Mouse (Mus musculus): ENCODE measurements around the gene Tgm2. TPM values are rescaled to one million over a fixed set of nuclear protein-coding genes. Genes with fewer than 3 reads are reported as not detected.

The Tgm2 gene
- polyA plus RNA-seq, 1 experiment: not detected

DNA sequence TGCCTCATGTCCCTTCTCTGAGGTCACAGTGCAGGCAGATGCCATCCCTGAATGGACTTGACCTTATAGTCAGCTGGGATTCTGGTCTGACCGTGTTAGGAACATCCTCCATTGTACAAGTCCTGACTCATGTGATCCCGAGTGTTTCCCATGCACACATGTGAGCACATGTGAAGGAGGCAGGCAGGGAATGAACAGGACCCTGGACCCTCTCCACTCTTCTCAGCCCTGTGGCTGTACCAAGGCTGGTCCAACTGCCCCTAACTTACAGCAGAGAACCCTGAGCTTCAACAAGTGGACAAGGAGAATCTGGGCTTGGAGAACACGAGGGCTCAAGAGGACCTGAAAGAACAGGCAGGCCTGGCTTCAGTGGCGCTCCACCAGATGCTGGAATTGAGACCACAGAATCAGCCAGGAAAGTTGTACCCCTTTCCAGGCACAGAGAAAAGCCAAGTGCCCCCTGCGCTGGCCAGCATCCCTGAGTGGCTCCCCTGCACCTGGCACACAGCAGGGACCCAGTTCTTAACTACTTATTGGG, 639 bp downstream of the Tgm2 start:
- H3K4me3 ChIP-seq (ENCODE audit: insufficient read depth, low read depth, low read length): 0 out of 2 replicates have a peak overlapping the region, but pooled peaks have one; percentile 37
- 87% methylated on average over 5 of the region's 5 CpGs for WGBS
- H3K27ac ChIP-seq (ENCODE audit: insufficient read depth, low read depth, low read length): no peak overlapping the region

GRCm38 (mm10) chr2:158144750-158145527, 1.3 kb downstream of the Tgm2 start:
- no peak for TF ChIP-seq CTCF (IDR thresholded peaks at IDR 0.05; ENCODE audit: insufficient read depth, low read depth, low read length)
- no peak for TF ChIP-seq POLR2A (IDR thresholded peaks at IDR 0.05; ENCODE audit: insufficient read depth, low read depth, low read length)
- no peak overlapping the region for H3K4me3 ChIP-seq (ENCODE audit: insufficient read depth, low read depth, low read length)
- H3K4me1 ChIP-seq (ENCODE audit: control insufficient read depth, insufficient read depth, low read length): peaks cover 20% of the 10 kb centered on the region
- WGBS: 92% methylated on average over 6 of the region's 6 CpGs
- no peak overlapping the region for H3K27ac ChIP-seq (ENCODE audit: insufficient read depth, low read depth, low read length)

More for the DNA sequence above, 639 bp downstream of the Tgm2 start:
- no peak for TF ChIP-seq POLR2A (IDR thresholded peaks at IDR 0.05; ENCODE audit: insufficient read depth, low read depth, low read length)
- no peak for TF ChIP-seq CTCF (IDR thresholded peaks at IDR 0.05; ENCODE audit: insufficient read depth, low read depth, low read length)
- peaks cover 15% of the 10 kb centered on the region for H3K4me1 ChIP-seq (ENCODE audit: control insufficient read depth, insufficient read depth, low read length)

DNA sequence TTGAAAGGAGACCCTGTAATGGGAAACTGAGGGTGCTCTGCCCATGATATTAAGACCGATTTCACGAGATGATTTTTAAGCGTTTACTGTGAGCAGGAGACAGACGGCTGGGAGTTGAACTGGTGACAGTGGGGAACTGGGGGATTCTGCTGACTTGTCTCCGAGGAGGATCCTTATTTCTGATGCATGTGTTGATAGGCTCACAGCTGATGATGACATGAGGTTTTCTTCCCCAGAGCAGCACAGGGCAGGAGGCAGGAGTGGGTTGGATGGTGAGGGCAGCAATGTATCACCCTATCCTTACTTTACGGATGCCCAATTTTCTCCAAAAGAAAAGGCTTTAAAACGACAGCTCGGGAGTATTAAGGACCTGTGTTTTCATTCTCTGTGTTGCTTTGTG, 2.0 kb downstream of the Tgm2 start:
- 78% methylated on average over 8 of the region's 8 CpGs for WGBS
- H3K4me3 ChIP-seq (ENCODE audit: insufficient read depth, low read depth, low read length): no peak overlapping the region

DNA sequence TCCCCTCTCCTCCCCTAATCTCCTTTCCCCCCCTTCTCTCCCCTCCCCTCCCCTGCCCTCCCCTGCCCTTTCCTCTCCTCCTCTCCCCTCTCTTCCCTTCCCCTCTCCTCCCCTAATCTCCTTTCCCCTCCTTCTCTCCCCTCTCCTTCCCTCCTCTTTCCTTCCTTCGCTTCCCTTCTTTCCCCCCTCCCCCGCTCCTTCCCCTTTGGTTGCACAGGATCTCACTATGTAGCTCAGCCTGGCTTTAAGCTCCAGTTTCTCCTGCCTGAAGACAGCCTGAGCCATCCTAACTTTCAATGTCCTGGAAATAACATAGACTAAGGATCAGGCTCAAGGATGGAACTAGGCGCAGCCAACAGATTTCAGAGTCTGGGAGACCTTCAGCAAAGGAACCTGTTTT, 2.4 kb downstream of the Tgm2 start:
- H3K4me1 ChIP-seq (ENCODE audit: control insufficient read depth, insufficient read depth, low read length): peaks cover 30% of the 10 kb centered on the region
- H3K27ac ChIP-seq (ENCODE audit: insufficient read depth, low read depth, low read length): no peak overlapping the region
- 87% methylated on average over 3 of the region's 3 CpGs for WGBS
- H3K4me3 ChIP-seq (ENCODE audit: insufficient read depth, low read depth, low read length): no peak overlapping the region
- TF ChIP-seq POLR2A (IDR thresholded peaks at IDR 0.05; ENCODE audit: insufficient read depth, low read depth, low read length): no peak
- TF ChIP-seq CTCF (IDR thresholded peaks at IDR 0.05; ENCODE audit: insufficient read depth, low read depth, low read length): no peak

More for the DNA sequence above, 2.0 kb downstream of the Tgm2 start:
- Histone ChIP-seq H3K4me1 (ENCODE audit: control insufficient read depth, insufficient read depth, low read length) (peaks cover 26% of the 10 kb centered on the region), H3K27ac (ENCODE audit: insufficient read depth, low read depth, low read length) (no peak overlapping the region)
- TF ChIP-seq CTCF (IDR thresholded peaks at IDR 0.05; ENCODE audit: insufficient read depth, low read depth, low read length) (no peak), POLR2A (IDR thresholded peaks at IDR 0.05; ENCODE audit: insufficient read depth, low read depth, low read length) (no peak)

DNA sequence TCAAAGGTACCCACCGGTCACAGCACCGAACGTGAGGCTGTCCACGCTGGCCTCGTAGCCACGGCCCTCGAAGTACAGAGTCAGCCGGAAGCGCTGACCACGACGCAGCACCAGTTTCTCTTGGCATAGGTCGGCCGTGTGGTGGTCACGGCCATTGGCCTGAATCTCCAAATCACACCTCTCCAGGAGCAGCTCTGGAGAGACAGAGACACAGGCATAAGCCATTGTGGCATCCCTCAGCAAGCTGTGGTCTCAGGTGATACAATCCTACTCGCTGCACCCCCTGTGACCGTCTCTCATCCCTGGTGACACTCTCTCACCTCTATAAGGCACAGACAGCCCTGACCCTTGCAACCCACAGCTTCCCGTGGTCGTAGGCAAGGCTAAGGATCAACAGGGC, 3.3 kb downstream of the Tgm2 start:
- peaks cover 35% of the 10 kb centered on the region for H3K4me1 ChIP-seq (ENCODE audit: control insufficient read depth, insufficient read depth, low read length)
- TF ChIP-seq POLR2A (IDR thresholded peaks at IDR 0.05; ENCODE audit: insufficient read depth, low read depth, low read length): no peak
- no peak for TF ChIP-seq CTCF (IDR thresholded peaks at IDR 0.05; ENCODE audit: insufficient read depth, low read depth, low read length)
- H3K4me3 ChIP-seq (ENCODE audit: insufficient read depth, low read depth, low read length): no peak overlapping the region
- H3K27ac ChIP-seq (ENCODE audit: insufficient read depth, low read depth, low read length): no peak overlapping the region
- WGBS: 97% methylated on average over 18 of the region's 18 CpGs

GRCm38 (mm10) chr2:158141690-158142440, 4.4 kb downstream of the Tgm2 start:
- no peak overlapping the region for H3K27ac ChIP-seq (ENCODE audit: insufficient read depth, low read depth, low read length)
- peaks cover 39% of the 10 kb centered on the region for H3K4me1 ChIP-seq (ENCODE audit: control insufficient read depth, insufficient read depth, low read length)
- no peak overlapping the region for H3K4me3 ChIP-seq (ENCODE audit: insufficient read depth, low read depth, low read length)
- 93% methylated on average over 7 of the region's 7 CpGs for WGBS
- TF ChIP-seq POLR2A (IDR thresholded peaks at IDR 0.05; ENCODE audit: insufficient read depth, low read depth, low read length) (no peak), CTCF (IDR thresholded peaks at IDR 0.05; ENCODE audit: insufficient read depth, low read depth, low read length) (no peak)

GRCm38 (mm10) chr2:158141271-158141670, 5.0 kb downstream of the Tgm2 start:
- H3K4me3 ChIP-seq (ENCODE audit: insufficient read depth, low read depth, low read length): no peak overlapping the region
- TF ChIP-seq CTCF (IDR thresholded peaks at IDR 0.05; ENCODE audit: insufficient read depth, low read depth, low read length): no peak
- TF ChIP-seq POLR2A (IDR thresholded peaks at IDR 0.05; ENCODE audit: insufficient read depth, low read depth, low read length): no peak
- H3K27ac ChIP-seq (ENCODE audit: insufficient read depth, low read depth, low read length): no peak overlapping the region
- 89% methylated on average over 7 of the region's 7 CpGs for WGBS
- peaks cover 41% of the 10 kb centered on the region for H3K4me1 ChIP-seq (ENCODE audit: control insufficient read depth, insufficient read depth, low read length)

DNA sequence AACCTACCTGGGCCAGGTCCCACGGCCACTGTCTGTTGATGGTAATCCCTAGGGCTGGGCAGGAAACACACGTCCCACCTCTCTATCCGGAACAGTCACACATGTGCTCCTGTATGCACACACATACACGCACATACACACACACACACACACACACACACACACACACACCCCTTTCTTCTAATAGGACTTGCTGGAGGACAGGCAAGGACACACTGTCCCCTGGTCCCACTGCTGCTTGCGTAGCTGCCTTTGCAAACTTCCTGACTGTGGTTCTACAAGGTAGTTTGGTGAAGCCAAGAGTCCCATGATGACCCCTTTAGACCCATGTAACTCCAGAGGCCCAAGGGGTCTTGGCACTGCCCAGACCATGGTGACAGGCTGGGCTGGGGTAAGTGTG, 5.6 kb downstream of the Tgm2 start:
- H3K4me1 ChIP-seq (ENCODE audit: control insufficient read depth, insufficient read depth, low read length): peaks cover 40% of the 10 kb centered on the region
- WGBS: 91% methylated on average over 5 of the region's 5 CpGs
- H3K27ac ChIP-seq (ENCODE audit: insufficient read depth, low read depth, low read length): 0 out of 2 replicates have a peak overlapping the region, but pooled peaks have one; percentile 42
- TF ChIP-seq POLR2A (IDR thresholded peaks at IDR 0.05; ENCODE audit: insufficient read depth, low read depth, low read length) (no peak), CTCF (IDR thresholded peaks at IDR 0.05; ENCODE audit: insufficient read depth, low read depth, low read length) (no peak)
- no peak overlapping the region for H3K4me3 ChIP-seq (ENCODE audit: insufficient read depth, low read depth, low read length)

DNA sequence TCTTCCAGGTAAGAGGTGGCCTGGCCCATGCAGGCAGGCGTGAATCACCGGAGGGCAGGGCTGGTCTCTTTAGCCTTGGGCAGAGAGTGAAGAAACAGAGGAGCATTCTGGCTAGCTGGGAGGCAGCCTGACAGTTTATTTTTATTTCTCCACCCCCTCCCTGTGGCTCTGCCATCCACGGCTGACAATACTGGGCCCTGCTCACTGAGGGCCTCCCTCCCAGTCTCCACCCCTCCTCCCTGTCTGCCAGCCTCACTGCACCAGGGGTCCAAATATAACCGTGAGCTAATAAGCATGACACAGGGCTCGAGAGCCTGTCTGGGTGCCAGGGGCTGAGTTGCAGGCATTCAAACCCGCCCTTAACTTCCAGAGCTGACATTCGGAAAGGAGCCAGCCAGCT, 6.6 kb downstream of the Tgm2 start:
- TF ChIP-seq CTCF (IDR thresholded peaks at IDR 0.05; ENCODE audit: insufficient read depth, low read depth, low read length) (no peak), POLR2A (IDR thresholded peaks at IDR 0.05; ENCODE audit: insufficient read depth, low read depth, low read length) (no peak)
- 9% methylated on average over 7 of the region's 7 CpGs for WGBS
- peaks cover 40% of the 10 kb centered on the region for H3K4me1 ChIP-seq (ENCODE audit: control insufficient read depth, insufficient read depth, low read length)
- H3K27ac ChIP-seq (ENCODE audit: insufficient read depth, low read depth, low read length): peak overlapping the region; percentile 42
- no peak overlapping the region for H3K4me3 ChIP-seq (ENCODE audit: insufficient read depth, low read depth, low read length)

Measured in olfactory bulb, adult 2 months (tissue).